Mouse (Mus musculus): ENCODE data around the gene Gsdma.
"Not testable (repeated sequence)": the region's sequence is repeated elsewhere in the genome, so short reads cannot be mapped to it uniquely, and the experiment has no call there.

Gene Gsdma

GRCm38 (mm10) chr11:98664091-98664490 is at the start of gene Gsdma:
TSS of gene Gsdma (plus strand) at chr11:98664351.
- no peak for DNase-seq (ENCODE audit: low spot score in 2 of 2)

GRCm38 (mm10) chr11:98620791-98621190 is 43.4 kb upstream of the Gsdma start:
- no peak for DNase-seq (ENCODE audit: low spot score in 2 of 2)

GRCm38 (mm10) chr11:98623981-98624380 is 40.2 kb upstream of the Gsdma start:
- not testable (repeated sequence) for DNase-seq (ENCODE audit: low spot score in 2 of 2)

- not testable (repeated sequence) for DNase-seq (ENCODE audit: low spot score in 2 of 2)
Measured at GRCm38 (mm10) chr11:98624381-98624780, 39.8 kb upstream of the Gsdma start.

- no peak for DNase-seq (ENCODE audit: low spot score in 2 of 2)
Measured at GRCm38 (mm10) chr11:98625611-98626410, 38.3 kb upstream of the Gsdma start, which contains the start of the genes Gm12355 and Gsdma3. TSS of gene Gm12355 (minus strand) at chr11:98625661. TSS of gene Gsdma3 (plus strand) at chr11:98626360.

- DNase-seq (ENCODE audit: low spot score in 2 of 2) = no peak
Measured at GRCm38 (mm10) chr11:98628706-98629105, 35.4 kb upstream of the Gsdma start.

- DNase-seq (ENCODE audit: low spot score in 2 of 2) = no peak
Measured at GRCm38 (mm10) chr11:98630646-98631045, 33.5 kb upstream of the Gsdma start.

- DNase-seq (ENCODE audit: low spot score in 2 of 2) = peak; percentile 18 to 53
Measured at GRCm38 (mm10) chr11:98635312-98635970, 28.7 kb upstream of the Gsdma start.

GRCm38 (mm10) chr11:98637501-98637900 is 26.6 kb upstream of the Gsdma start:
- DNase-seq (ENCODE audit: low spot score in 2 of 2) = no peak

- DNase-seq (ENCODE audit: low spot score in 2 of 2) = no peak
Measured at GRCm38 (mm10) chr11:98640091-98640490, 24.1 kb upstream of the Gsdma start.

- DNase-seq (ENCODE audit: low spot score in 2 of 2) = no peak
Measured at GRCm38 (mm10) chr11:98644757-98645156, 19.4 kb upstream of the Gsdma start.

GRCm38 (mm10) chr11:98645946-98646345 is 18.2 kb upstream of the Gsdma start:
- no peak for DNase-seq (ENCODE audit: low spot score in 2 of 2)

- DNase-seq (ENCODE audit: low spot score in 2 of 2) = no peak
Measured at GRCm38 (mm10) chr11:98646459-98646858, 17.7 kb upstream of the Gsdma start, which contains the start of gene Gsdma2. TSS of gene Gsdma2 (plus strand) at chr11:98646759.

GRCm38 (mm10) chr11:98655076-98655475 is 9.1 kb upstream of the Gsdma start:
- DNase-seq (ENCODE audit: low spot score in 2 of 2) = peak; percentile 53 to 67

- DNase-seq (ENCODE audit: low spot score in 2 of 2) = peak; percentile 45 to 58
Measured at GRCm38 (mm10) chr11:98660517-98660916, 3.6 kb upstream of the Gsdma start.

GRCm38 (mm10) chr11:98668984-98669383 is 4.8 kb downstream of the Gsdma start:
- no peak for DNase-seq (ENCODE audit: low spot score in 2 of 2)

- DNase-seq (ENCODE audit: low spot score in 2 of 2) = no peak
Measured at GRCm38 (mm10) chr11:98671284-98671815, 7.2 kb downstream of the Gsdma start.

GRCm38 (mm10) chr11:98671857-98672256 is 7.7 kb downstream of the Gsdma start:
- DNase-seq (ENCODE audit: low spot score in 2 of 2) = no peak

GRCm38 (mm10) chr11:98672482-98672881 is 8.3 kb downstream of the Gsdma start:
- DNase-seq (ENCODE audit: low spot score in 2 of 2) = no peak

GRCm38 (mm10) chr11:98673136-98673535 is 9.0 kb downstream of the Gsdma start:
- peak; percentile 60 to 72 for DNase-seq (ENCODE audit: low spot score in 2 of 2)

- no peak for DNase-seq (ENCODE audit: low spot score in 2 of 2)
Measured at GRCm38 (mm10) chr11:98675829-98676363, 11.7 kb downstream of the Gsdma start.

GRCm38 (mm10) chr11:98680023-98680422 is 15.9 kb downstream of the Gsdma start:
- no peak for DNase-seq (ENCODE audit: low spot score in 2 of 2)
